Mouse (Mus musculus): ENCODE measurements at regions not wholly inside any gene's neighbourhood (a gene's known extent, or its start where the extent isn't known, plus 50 kb on each side); places are given as distances from the start of the nearest gene placed in this dataset.

GRCm38 (mm10) chr14:101340331-101340730, 140.2 kb upstream of the Prr30 start:
- Histone ChIP-seq H3K4me3 (no peak overlapping the region), H3K4me1 (replicated peaks) (no peaks in the 10 kb centered on the region), H3K4me2 (no peak overlapping the region), H3K27ac (no peak overlapping the region), H3K36me3 (no peaks in the 10 kb centered on the region), H3K27me3 (no peaks in the 10 kb centered on the region), H3K9ac (no peak overlapping the region), H3K9me3 (replicated peaks) (no peaks in the 10 kb centered on the region)
- 84% methylated on average over 1 of the region's 1 CpGs for WGBS
- ATAC-seq (replicated peaks; ENCODE audit: insufficient number of reproducible peaks, insufficient read depth, low FRiP score, low read depth): no peak

GRCm38 (mm10) chr14:101332015-101332414, 131.9 kb upstream of the Prr30 start:
- Histone ChIP-seq H3K27ac (no peak overlapping the region), H3K9me3 (replicated peaks) (no peaks in the 10 kb centered on the region), H3K4me2 (no peak overlapping the region), H3K9ac (no peak overlapping the region), H3K36me3 (no peaks in the 10 kb centered on the region), H3K4me1 (replicated peaks) (peaks cover 4% of the 10 kb centered on the region; the same call in 1 of the 2 replicates), H3K27me3 (no peaks in the 10 kb centered on the region), H3K4me3 (no peak overlapping the region)
- WGBS: 52% methylated on average over 4 of the region's 4 CpGs
- no peak for ATAC-seq (replicated peaks; ENCODE audit: insufficient number of reproducible peaks, insufficient read depth, low FRiP score, low read depth)

GRCm38 (mm10) chr14:101327421-101327820, 127.3 kb upstream of the Prr30 start:
- WGBS: 82% methylated on average over 6 of the region's 6 CpGs
- no peaks in the 10 kb centered on the region for H3K9me3 ChIP-seq (replicated peaks)
- no peaks in the 10 kb centered on the region for H3K36me3 ChIP-seq
- H3K4me1 ChIP-seq (replicated peaks): peaks cover 6% of the 10 kb centered on the region; the same call in 1 of the 2 replicates
- no peak overlapping the region for H3K4me2 ChIP-seq
- no peak for ATAC-seq (replicated peaks; ENCODE audit: insufficient number of reproducible peaks, insufficient read depth, low FRiP score, low read depth)
- H3K27me3 ChIP-seq: no peaks in the 10 kb centered on the region
- no peak overlapping the region for H3K4me3 ChIP-seq
- H3K27ac ChIP-seq: no peak overlapping the region
- H3K9ac ChIP-seq: no peak overlapping the region

- H3K4me1 ChIP-seq (replicated peaks): 0 out of 2 replicates have a peak, but pooled peaks cover 4% of the 10 kb centered on the region
- no peaks in the 10 kb centered on the region for H3K27me3 ChIP-seq
- H3K4me2 ChIP-seq: no peak overlapping the region
- H3K9me3 ChIP-seq (replicated peaks): no peaks in the 10 kb centered on the region
- ATAC-seq (replicated peaks; ENCODE audit: insufficient number of reproducible peaks, insufficient read depth, low FRiP score, low read depth): no peak
- no peak overlapping the region for H3K4me3 ChIP-seq
- WGBS: 26% methylated on average over 12 of the region's 12 CpGs
- no peak overlapping the region for H3K9ac ChIP-seq
- H3K27ac ChIP-seq: no peak overlapping the region
- no peaks in the 10 kb centered on the region for H3K36me3 ChIP-seq
These were observed 126.4 kb upstream of the Prr30 start for GRCm38 (mm10) chr14:101326477-101326941.

GRCm38 (mm10) chr14:101323361-101323760, 123.2 kb upstream of the Prr30 start:
- Histone ChIP-seq H3K4me2 (no peak overlapping the region), H3K4me1 (replicated peaks) (0 out of 2 replicates have a peak, but pooled peaks cover 4% of the 10 kb centered on the region), H3K9me3 (replicated peaks) (no peaks in the 10 kb centered on the region), H3K9ac (no peak overlapping the region), H3K4me3 (no peak overlapping the region), H3K36me3 (no peaks in the 10 kb centered on the region), H3K27me3 (no peaks in the 10 kb centered on the region), H3K27ac (no peak overlapping the region)
- ATAC-seq (replicated peaks; ENCODE audit: insufficient number of reproducible peaks, insufficient read depth, low FRiP score, low read depth): no peak
- 91% methylated on average over 6 of the region's 6 CpGs for whole genome bisulfite sequencing

GRCm38 (mm10) chr14:101307920-101308319, 107.8 kb upstream of the Prr30 start:
- no peak for ATAC-seq (replicated peaks; ENCODE audit: insufficient number of reproducible peaks, insufficient read depth, low FRiP score, low read depth)
- no peak overlapping the region for H3K4me2 ChIP-seq
- no peaks in the 10 kb centered on the region for H3K27me3 ChIP-seq
- H3K9ac ChIP-seq: no peak overlapping the region
- no peaks in the 10 kb centered on the region for H3K9me3 ChIP-seq (replicated peaks)
- no peaks in the 10 kb centered on the region for H3K36me3 ChIP-seq
- no peak overlapping the region for H3K4me3 ChIP-seq
- no peaks in the 10 kb centered on the region; the same call in 1 of the 2 replicates for H3K4me1 ChIP-seq (replicated peaks)
- no peak overlapping the region for H3K27ac ChIP-seq

GRCm38 (mm10) chr14:101304487-101305032, 104.4 kb upstream of the Prr30 start:
- Histone ChIP-seq H3K9me3 (replicated peaks) (no peaks in the 10 kb centered on the region), H3K27me3 (no peaks in the 10 kb centered on the region), H3K4me3 (no peak overlapping the region), H3K9ac (no peak overlapping the region), H3K36me3 (no peaks in the 10 kb centered on the region), H3K27ac (no peak overlapping the region), H3K4me1 (replicated peaks) (no peaks in the 10 kb centered on the region; the same call in 1 of the 2 replicates), H3K4me2 (no peak overlapping the region)
- 46% methylated on average over 4 of the region's 4 CpGs for WGBS
- no peak for ATAC-seq (replicated peaks; ENCODE audit: insufficient number of reproducible peaks, insufficient read depth, low FRiP score, low read depth)

GRCm38 (mm10) chr14:101297841-101298240, 97.7 kb upstream of the Prr30 start:
- Histone ChIP-seq H3K4me1 (replicated peaks) (no peaks in the 10 kb centered on the region), H3K4me2 (no peak overlapping the region), H3K36me3 (no peaks in the 10 kb centered on the region), H3K4me3 (no peak overlapping the region), H3K27me3 (no peaks in the 10 kb centered on the region), H3K27ac (no peak overlapping the region), H3K9ac (no peak overlapping the region), H3K9me3 (replicated peaks) (no peaks in the 10 kb centered on the region)
- 88% methylated on average over 3 of the region's 3 CpGs for WGBS
- no peak for ATAC-seq (replicated peaks; ENCODE audit: insufficient number of reproducible peaks, insufficient read depth, low FRiP score, low read depth)

- Histone ChIP-seq H3K4me2 (no peak overlapping the region), H3K27ac (no peak overlapping the region), H3K4me1 (replicated peaks) (no peaks in the 10 kb centered on the region), H3K9me3 (replicated peaks) (no peaks in the 10 kb centered on the region), H3K27me3 (no peaks in the 10 kb centered on the region), H3K4me3 (no peak overlapping the region), H3K9ac (no peak overlapping the region), H3K36me3 (no peaks in the 10 kb centered on the region)
- 28% methylated on average over 7 of the region's 7 CpGs for WGBS
- no peak for ATAC-seq (replicated peaks; ENCODE audit: insufficient number of reproducible peaks, insufficient read depth, low FRiP score, low read depth)
These were observed 94.6 kb upstream of the Prr30 start for GRCm38 (mm10) chr14:101294693-101295092.

GRCm38 (mm10) chr14:101287755-101288154, 87.6 kb upstream of the Prr30 start:
- Histone ChIP-seq H3K4me1 (replicated peaks) (no peaks in the 10 kb centered on the region), H3K36me3 (no peaks in the 10 kb centered on the region), H3K27ac (peak overlapping the region; percentile 31; the same call in 1 of the 2 replicates), H3K9ac (no peak overlapping the region), H3K27me3 (no peaks in the 10 kb centered on the region), H3K4me3 (no peak overlapping the region), H3K4me2 (no peak overlapping the region), H3K9me3 (replicated peaks) (no peaks in the 10 kb centered on the region)
- 32% methylated on average over 4 of the region's 4 CpGs for WGBS
- no peak; the same call in 1 of the 2 replicates for ATAC-seq (replicated peaks; ENCODE audit: insufficient number of reproducible peaks, insufficient read depth, low FRiP score, low read depth)

- Histone ChIP-seq H3K9ac (no peak overlapping the region), H3K27ac (no peak overlapping the region), H3K36me3 (no peaks in the 10 kb centered on the region), H3K4me1 (replicated peaks) (no peaks in the 10 kb centered on the region), H3K4me2 (no peak overlapping the region), H3K9me3 (replicated peaks) (no peaks in the 10 kb centered on the region), H3K27me3 (no peaks in the 10 kb centered on the region), H3K4me3 (no peak overlapping the region)
- no peak for ATAC-seq (replicated peaks; ENCODE audit: insufficient number of reproducible peaks, insufficient read depth, low FRiP score, low read depth)
- 44% methylated on average over 4 of the region's 4 CpGs for WGBS
These were observed 69.1 kb upstream of the Prr30 start for GRCm38 (mm10) chr14:101269048-101269789.

- no peak for ATAC-seq (replicated peaks; ENCODE audit: insufficient number of reproducible peaks, insufficient read depth, low FRiP score, low read depth)
- Histone ChIP-seq H3K27me3 (no peaks in the 10 kb centered on the region), H3K4me3 (no peak overlapping the region), H3K9ac (no peak overlapping the region), H3K4me1 (replicated peaks) (no peaks in the 10 kb centered on the region), H3K27ac (no peak overlapping the region), H3K9me3 (replicated peaks) (no peaks in the 10 kb centered on the region), H3K36me3 (no peaks in the 10 kb centered on the region), H3K4me2 (no peak overlapping the region)
- WGBS: 86% methylated on average over 2 of the region's 2 CpGs
These were observed 67.4 kb upstream of the Prr30 start for GRCm38 (mm10) chr14:101267536-101267935.
